Mouse (Mus musculus): ENCODE measurements around the gene Gm6899.

Gene Gm6899

GRCm38 (mm10) chr11:26593061-26594059, at the start of gene Gm6899, which contains the start of gene Vrk2:
Gene Gm6899 (plus strand): TSS chr11:26593241.
Gene Vrk2 (minus strand): TSS chr11:26593999.
- DNase-seq = no peak

DNA sequence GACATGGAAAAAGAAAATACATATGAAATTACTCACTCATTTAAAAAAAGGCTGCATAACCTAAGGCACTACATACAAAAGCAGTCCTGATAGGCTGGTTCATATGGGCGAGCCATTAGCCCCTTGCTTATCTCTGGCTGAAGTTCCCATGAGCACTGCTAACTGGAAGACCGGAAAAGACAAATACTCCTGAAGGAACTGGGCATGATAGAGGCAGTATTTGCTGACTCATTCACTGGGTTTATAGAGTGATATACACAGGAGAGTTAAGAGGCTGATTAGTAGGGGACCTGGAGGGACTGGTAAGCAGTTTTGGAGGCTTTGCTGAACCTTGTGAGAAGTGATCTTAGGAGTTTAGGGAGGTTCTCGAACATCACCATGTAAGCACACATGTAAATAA, 41.5 kb upstream of the Gm6899 start:
- no peak for DNase-seq

DNA sequence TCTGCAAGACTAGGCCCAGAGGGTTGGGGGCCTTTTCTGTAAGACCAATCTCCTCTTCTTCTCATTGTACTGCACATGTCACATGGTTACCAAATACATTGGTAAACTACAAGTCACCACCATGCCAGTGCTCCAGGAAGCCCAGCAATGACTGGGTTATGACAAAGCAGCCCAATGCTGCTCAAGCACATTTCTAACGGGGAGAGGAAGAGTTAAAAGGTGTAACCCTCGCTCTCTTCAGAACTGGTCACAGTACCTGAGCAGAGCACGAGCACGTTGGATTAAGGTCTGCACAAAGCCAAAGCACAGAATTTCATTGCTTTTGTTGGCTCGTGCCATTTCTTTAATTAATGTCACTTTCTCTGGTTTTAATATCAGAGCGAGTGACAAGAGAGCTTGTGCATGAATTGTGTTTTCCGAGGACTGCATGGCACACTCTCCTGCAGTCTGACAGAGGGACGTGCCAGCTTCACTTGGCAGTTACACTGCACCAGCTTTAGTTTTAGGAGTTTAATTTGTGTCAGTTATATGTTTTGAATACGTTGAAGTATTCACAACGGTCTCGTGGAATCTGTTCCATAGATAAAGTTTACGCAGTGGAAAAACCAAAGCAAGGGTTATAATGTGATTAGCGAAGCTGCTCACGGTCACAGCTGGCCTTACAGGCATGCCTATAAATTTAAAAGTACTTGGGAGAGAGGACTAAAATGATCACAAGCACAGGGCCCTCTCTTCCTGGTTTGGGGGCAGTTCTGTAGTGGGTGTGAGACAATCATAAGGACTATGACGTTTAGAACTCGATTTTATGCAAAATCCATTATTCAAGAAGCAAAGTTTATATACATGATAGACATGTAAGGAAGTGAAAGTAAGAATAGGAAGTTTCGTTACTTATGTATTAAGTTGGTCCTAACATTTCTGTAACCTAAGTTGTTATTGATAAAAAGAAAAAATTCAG, 7.4 kb upstream of the Gm6899 start:
- no peak for DNase-seq

DNA sequence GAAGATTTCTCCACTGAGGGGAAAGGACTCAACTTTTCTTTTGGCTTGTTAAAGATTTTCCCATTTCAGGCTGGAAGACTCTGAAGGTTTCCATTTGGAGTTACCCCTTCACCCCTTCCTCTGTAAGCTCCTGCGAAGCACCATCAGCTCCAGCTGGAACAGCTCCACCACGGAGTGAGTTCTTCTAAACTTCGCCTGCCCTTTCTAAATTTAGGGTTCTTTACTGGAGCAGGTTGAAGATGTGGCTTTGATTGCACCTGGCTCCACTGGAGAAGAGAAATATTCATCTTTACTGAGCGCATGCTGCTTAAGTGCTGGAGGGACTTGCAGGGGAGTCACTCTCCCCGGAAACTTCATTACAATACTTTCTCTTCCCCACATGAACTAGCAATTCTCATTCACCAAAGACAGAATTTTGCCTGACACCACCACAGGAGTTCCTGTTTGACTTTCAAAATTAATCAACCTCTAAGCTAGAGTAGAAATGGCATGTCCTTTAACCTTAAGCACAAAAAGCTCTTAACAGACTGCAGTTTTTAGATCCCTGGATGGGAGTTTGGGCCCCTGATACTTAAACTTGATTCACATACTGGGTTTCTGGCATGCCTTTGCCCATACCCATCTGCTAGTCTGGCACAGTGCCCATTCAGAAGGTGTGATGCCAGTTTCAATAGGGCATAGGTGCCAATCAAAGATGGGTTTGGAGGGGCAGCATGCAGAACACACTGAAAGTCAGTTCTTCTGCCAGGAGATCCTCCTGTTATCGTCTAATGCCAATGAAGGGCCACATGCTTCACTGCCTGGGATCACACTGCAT, 6.5 kb upstream of the Gm6899 start:
- DNase-seq = peak; percentile 30

DNA sequence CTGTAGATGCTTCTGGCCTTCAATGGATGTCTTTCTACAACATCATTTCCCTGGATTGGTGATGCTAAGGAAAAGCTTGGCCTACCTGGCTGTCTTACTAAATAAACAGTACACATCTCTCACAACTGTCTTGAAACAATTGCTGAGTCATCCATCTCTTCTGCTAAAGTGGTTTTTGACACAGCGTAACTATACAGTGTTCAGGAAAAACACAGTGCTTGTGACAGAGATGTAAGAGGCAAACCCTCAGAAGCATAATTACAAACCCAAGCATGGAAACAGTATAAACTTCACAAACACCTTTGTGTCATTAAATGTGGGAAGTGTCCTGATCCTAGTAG, 5.9 kb upstream of the Gm6899 start:
- DNase-seq = no peak

DNA sequence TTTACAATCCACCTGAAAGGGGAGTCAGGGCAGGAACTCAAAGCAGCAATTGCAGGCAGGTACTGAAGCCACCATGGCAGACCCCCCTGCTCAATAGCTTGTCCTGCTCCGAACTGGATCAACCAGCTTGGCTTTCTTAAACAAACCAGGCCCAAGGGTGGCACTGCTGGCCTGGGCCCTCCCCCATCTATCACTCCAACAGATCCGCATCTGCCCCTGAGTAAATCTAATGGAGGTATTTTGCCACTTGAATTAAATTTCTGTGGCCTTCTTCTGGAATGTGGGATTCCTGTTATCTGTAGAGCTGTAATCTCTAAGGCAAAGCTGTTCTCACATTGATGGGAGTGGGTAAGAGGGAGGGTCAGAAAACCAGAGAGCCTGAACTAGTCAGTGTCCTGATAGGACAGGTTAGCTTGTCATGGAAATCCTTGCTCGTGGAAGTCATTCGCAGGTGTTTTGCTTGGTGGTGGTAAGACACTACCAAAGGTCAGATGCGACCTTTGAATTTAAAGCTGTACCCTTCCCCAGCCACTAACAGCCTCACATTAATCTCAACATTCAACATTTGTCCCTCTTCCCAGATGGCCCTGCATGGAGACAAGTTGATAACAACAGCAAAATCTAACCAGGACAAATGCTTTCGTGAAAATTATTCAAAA, 517 bp upstream of the Gm6899 start:
- DNase-seq = no peak

DNA sequence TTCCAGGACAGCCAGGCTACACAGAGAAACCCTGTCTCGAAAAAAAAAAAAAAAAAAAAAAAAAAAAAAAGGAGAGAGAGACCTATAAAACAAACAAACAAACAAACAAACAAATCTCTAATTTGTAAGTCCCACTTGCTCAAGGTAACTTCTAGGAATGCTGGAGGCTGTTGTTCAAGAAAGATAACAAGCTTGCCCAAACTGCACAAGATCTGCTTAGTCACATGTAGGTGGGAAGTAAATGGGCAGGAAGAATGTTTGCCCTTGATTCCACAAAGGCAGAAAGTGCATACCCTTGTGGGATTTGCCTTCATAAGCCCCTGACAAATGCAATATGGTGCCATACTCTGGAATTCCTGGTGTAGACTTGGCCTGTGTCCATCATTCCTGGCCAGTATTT, 1.4 kb downstream of the Gm6899 start:
- DNase-seq = no peak

DNA sequence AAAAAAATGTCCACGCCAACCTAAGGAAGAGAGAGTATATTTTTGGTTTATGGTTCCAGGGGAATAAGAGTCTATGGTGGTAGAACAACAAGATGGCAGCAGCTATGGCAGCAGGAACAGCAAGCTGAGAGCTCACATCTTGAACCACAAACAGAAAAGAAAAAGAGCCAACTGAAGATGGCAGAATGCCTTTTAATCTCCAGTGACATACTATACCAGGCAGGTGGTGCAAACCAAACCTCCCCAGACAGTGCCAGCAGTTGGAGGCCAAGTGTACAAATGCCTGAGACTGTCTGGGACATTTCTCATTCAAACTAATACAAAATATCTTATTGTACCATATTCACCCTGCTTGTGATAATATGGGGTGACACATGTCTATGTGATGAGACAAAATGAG, 3.1 kb downstream of the Gm6899 start:
- DNase-seq = no peak

GRCm38 (mm10) chr11:26597145-26597544, 4.1 kb downstream of the Gm6899 start:
- no peak for DNase-seq

- no peak for DNase-seq
Measured at GRCm38 (mm10) chr11:26597761-26598160, 4.7 kb downstream of the Gm6899 start.

DNA sequence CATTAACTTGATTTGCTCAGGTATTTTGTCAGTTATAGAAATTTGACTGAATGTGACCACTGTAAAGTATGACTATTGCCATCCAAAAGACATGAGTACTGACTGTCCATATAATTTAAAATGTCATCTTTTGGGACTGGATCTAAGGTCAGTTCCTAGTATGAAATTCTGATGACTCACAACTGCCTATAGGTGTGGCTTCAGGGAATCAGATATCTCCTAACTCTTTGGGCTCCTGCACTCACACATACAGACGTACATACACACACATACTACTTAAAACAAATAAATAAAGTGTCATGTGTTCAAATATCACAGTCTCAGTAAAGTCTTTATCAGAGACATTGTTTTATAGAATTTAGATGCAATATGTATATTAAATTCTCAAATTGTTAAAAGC, 5.8 kb downstream of the Gm6899 start:
- no peak for DNase-seq

GRCm38 (mm10) chr11:26600692-26601091, 7.7 kb downstream of the Gm6899 start:
- DNase-seq = no peak

DNA sequence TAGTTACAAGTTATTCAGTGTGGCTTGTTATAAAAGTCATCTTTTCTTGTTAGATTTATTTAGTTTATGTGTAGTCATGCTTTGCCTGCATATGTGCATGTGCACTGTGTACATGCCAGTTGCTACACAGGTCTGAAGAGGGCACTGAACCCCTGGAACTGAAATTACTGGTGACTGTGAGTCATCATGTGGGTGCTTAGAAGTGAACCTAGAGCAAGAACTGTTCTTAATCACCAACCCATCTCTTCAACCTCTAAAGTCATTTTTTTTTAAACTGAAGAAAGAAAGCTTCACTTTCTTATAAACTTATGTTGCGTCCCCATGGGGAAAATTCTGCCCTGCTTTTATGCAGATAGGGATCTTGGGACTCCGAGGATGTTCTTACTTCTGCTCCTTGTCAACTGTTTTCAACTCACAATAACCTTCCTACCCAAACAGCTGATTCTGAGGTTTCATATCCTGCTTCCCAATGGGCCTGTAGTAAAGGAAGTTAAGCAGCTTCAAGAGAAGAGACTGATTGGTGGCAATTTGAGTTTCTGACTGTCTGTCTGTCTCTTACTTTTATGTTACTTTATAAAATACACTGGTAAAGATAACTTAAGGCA, 8.6 kb downstream of the Gm6899 start:
- no peak for DNase-seq

- no peak for DNase-seq
Measured at GRCm38 (mm10) chr11:26604061-26604655, 11.1 kb downstream of the Gm6899 start.

GRCm38 (mm10) chr11:26608795-26609194, 15.8 kb downstream of the Gm6899 start:
- DNase-seq = no peak

GRCm38 (mm10) chr11:26618475-26619223, 25.6 kb downstream of the Gm6899 start:
- DNase-seq = no peak

DNA sequence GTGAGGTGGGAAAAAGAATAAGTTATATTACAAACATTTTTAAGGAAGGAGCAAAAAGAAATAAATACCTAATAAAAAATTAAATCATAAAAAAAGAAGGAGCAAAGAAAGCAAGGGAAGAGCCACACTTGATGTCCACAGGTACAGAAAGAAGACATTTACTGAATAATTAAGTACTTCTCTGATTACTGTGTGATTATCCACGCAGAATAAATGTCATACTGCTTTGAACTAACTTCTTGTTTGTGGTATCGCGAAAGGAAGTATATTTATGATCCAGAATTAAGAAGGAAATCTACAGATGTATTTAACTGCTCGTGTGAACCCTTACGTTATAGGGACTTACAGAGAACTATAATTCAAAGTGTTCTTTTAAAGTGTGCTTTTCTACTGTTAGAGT, 29.7 kb downstream of the Gm6899 start:
- no peak for DNase-seq

DNA sequence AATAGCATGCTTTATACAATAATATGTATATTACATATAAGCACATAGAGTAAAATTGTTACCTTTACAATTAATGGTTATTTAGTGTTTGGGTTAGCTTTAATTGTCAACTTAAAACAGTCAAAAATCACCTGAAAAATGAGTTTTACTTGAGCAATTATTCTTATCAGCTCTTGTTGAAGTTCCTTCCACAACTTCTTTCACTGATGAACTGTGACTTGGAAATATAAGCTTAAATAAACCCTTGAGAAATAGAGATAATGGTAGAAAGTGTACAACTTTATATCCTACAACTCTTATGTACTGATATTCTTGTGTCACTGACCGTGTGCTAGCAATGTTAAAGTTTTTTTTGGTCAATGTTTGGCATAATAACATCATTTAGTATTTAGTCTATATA, 43.2 kb downstream of the Gm6899 start:
- no peak for DNase-seq

DNA sequence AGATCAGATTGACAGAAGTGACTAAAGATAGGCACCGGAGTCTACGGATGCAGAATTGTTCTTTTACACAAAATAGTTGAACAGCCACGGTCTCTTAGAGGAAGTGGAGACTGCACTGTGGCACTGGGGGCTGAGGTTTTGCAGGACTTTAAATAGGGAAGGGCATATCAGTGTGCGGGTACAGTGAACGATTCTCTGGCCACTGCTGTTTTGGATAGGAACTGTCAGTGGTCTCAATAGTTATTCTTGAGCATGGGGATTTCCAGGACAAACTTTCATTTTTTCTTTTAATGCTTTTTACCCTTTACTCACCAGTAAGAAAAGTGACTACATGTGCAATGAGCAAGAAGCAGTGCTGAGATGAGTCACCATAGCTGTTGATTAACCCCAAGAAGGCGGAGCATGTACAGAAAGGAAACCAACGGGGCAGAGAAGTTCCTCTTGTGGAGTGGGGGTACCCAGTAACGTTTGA, 47.3 kb downstream of the Gm6899 start:
- no peak for DNase-seq

GRCm38 (mm10) chr11:26642141-26642540, 49.1 kb downstream of the Gm6899 start:
- no peak for DNase-seq
